Mouse (Mus musculus) cortical plate, adult 2 months (tissue): ENCODE results near the gene Card6. TPM values are rescaled to one million over a fixed set of nuclear protein-coding genes. Genes with fewer than 3 reads are reported as not detected.

Source experiments
- H3K27ac ChIP-seq: fragments of 200-500 bp; 2 replicates; pipeline ENCODE4 v1.5.1; 2012; ENCODE audit warnings: low read length, control low read depth, inconsistent platforms; ENCODE audit not compliant: insufficient read depth
- H3K4me1 ChIP-seq: fragments of 200-500 bp; 2 replicates; pipeline ENCODE4 v1.6.1; 2011; ENCODE audit warnings: low read length; ENCODE audit not compliant: control insufficient read depth, insufficient read depth
- H3K4me3 ChIP-seq: fragments of 200-500 bp; 2 replicates; pipeline ENCODE4 v1.5.1; 2011; ENCODE audit warnings: mild to moderate bottlenecking, low read length, control low read depth; ENCODE audit not compliant: insufficient read depth
- CTCF ChIP-seq: fragments of 200-500 bp; IDR thresholded peaks from 2 replicates; pipeline ENCODE4 v1.5.1; 2011; ENCODE audit warnings: mild to moderate bottlenecking, control low read depth, low read length; ENCODE audit not compliant: insufficient read depth; ENCODE audit errors: extremely low read depth
- POLR2A ChIP-seq: fragments of 200-500 bp; IDR thresholded peaks from 2 replicates; pipeline ENCODE4 v1.6.1; 2011; ENCODE audit warnings: mild to moderate bottlenecking, low read length, control low read depth; ENCODE audit not compliant: insufficient read depth; ENCODE audit errors: extremely low read depth
- polyA plus RNA-seq: library from polyadenylated mRNA; depleted of rRNA; stranded (reverse); fragments of >200 nt; gene quantifications from 2 replicates; pipeline ENCODE4 v1.2.3, GENCODE M21; 2012; rRNA removed

Card6 gene
- polyA plus RNA-seq: 0.75 and 1.0 TPM in 2 replicates

- no peaks in the 10 kb centered on the region for H3K4me1 ChIP-seq
- peak within 1 kb of the TSS; percentile 33; the same call in 1 of the 2 replicates for H3K4me3 ChIP-seq
- peak within 1 kb of the TSS; percentile 51; the same call in 1 of the 2 replicates for H3K27ac ChIP-seq
- TF ChIP-seq POLR2A (no peak), CTCF (no peak)
These were observed at the start of gene Card6 for GRCm38 (mm10) chr15:5107686-5108654. Gene Card6, minus strand, starts transcription at chr15:5108539.

- Histone ChIP-seq H3K4me3 (no peak overlapping the region), H3K27ac (no peak overlapping the region), H3K4me1 (peaks cover 1% of the 10 kb centered on the region; the same call in 1 of the 2 replicates)
- TF ChIP-seq POLR2A: no peak
- TF ChIP-seq CTCF: no peak
These were observed 49.0 kb upstream of the Card6 start for GRCm38 (mm10) chr15:5157386-5157785.

- no peak overlapping the region for H3K27ac ChIP-seq
- no peak overlapping the region for H3K4me3 ChIP-seq
- TF ChIP-seq POLR2A (no peak), CTCF (no peak)
- peaks cover 1% of the 10 kb centered on the region; the same call in 1 of the 2 replicates for H3K4me1 ChIP-seq
These were observed 48.0 kb upstream of the Card6 start for GRCm38 (mm10) chr15:5156355-5156754.

- no peak overlapping the region for H3K27ac ChIP-seq
- no peak for TF ChIP-seq CTCF
- no peak for TF ChIP-seq POLR2A
- no peak overlapping the region for H3K4me3 ChIP-seq
- H3K4me1 ChIP-seq: peaks cover 1% of the 10 kb centered on the region; the same call in 1 of the 2 replicates
These were observed 46.8 kb upstream of the Card6 start for GRCm38 (mm10) chr15:5155093-5155492.

GRCm38 (mm10) chr15:5154621-5155020 is 46.3 kb upstream of the Card6 start:
- Histone ChIP-seq H3K27ac (no peak overlapping the region), H3K4me1 (peaks cover 1% of the 10 kb centered on the region; the same call in 1 of the 2 replicates), H3K4me3 (no peak overlapping the region)
- TF ChIP-seq POLR2A: no peak

- Histone ChIP-seq H3K27ac (no peak overlapping the region), H3K4me3 (no peak overlapping the region), H3K4me1 (no peaks in the 10 kb centered on the region; the same call in 1 of the 2 replicates)
- no peak for TF ChIP-seq CTCF
- TF ChIP-seq POLR2A: no peak
These were observed 43.8 kb upstream of the Card6 start for GRCm38 (mm10) chr15:5152171-5152570.

- Histone ChIP-seq H3K4me3 (no peak overlapping the region), H3K27ac (no peak overlapping the region), H3K4me1 (peaks cover 6% of the 10 kb centered on the region; the same call in 1 of the 2 replicates)
- TF ChIP-seq CTCF (no peak), POLR2A (no peak)
These were observed 40.8 kb upstream of the Card6 start for GRCm38 (mm10) chr15:5149187-5149586.

GRCm38 (mm10) chr15:5145196-5145945 is 37.0 kb upstream of the Card6 start:
- H3K27ac ChIP-seq: no peak overlapping the region
- TF ChIP-seq CTCF (no peak), POLR2A (no peak)
- no peak overlapping the region; the same call in 1 of the 2 replicates for H3K4me3 ChIP-seq
- H3K4me1 ChIP-seq: peaks cover 6% of the 10 kb centered on the region; the same call in 1 of the 2 replicates

GRCm38 (mm10) chr15:5144021-5144778 is 35.9 kb upstream of the Card6 start:
- TF ChIP-seq POLR2A (no peak), CTCF (no peak)
- Histone ChIP-seq H3K4me1 (peaks cover 6% of the 10 kb centered on the region; the same call in 1 of the 2 replicates), H3K27ac (peak overlapping the region; percentile 97), H3K4me3 (peak overlapping the region; percentile 98)
